Mouse (Mus musculus): ENCODE data around the gene Lpgat1. TPM values are rescaled to one million over a fixed set of nuclear protein-coding genes. Genes with fewer than 3 reads are reported as not detected.

Gene Lpgat1
- polyA plus RNA-seq, 1 experiment from 2014 or later: 25.7 TPM

DNA sequence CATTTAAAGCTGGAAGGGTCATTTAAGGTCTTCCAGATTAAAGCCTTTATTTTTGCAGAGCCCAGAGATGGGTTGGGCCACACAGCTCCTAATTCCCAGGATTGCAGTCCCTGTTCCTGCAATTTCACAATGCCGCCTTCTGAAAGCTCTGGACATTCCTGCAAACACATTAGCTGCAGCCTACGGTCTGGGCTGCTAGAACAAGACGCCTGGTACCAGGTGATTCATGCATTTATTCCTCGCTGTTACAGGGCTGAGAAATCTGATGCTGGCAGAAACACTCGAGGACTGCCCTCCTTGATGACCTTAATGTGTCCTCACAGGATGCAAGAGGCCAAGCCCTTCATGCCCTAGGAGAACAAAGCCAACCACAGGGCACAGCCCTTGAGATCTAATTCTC is 97.3 kb downstream of the Lpgat1 start:
- Histone ChIP-seq H3K9me3 (no peaks in the 10 kb centered on the region), H3K36me3 (no peaks in the 10 kb centered on the region), H3K27me3 (ENCODE audit: insufficient read depth, poor library complexity, severe bottlenecking) (no peaks in the 10 kb centered on the region), H3K4me3 (no peak overlapping the region), H3K4me1 (peaks cover 10% of the 10 kb centered on the region), H3K27ac (no peak overlapping the region)
- no peak for DNase-seq (ENCODE audit: low spot score)
- WGBS: 57% methylated on average over 5 of the region's 5 CpGs

DNA sequence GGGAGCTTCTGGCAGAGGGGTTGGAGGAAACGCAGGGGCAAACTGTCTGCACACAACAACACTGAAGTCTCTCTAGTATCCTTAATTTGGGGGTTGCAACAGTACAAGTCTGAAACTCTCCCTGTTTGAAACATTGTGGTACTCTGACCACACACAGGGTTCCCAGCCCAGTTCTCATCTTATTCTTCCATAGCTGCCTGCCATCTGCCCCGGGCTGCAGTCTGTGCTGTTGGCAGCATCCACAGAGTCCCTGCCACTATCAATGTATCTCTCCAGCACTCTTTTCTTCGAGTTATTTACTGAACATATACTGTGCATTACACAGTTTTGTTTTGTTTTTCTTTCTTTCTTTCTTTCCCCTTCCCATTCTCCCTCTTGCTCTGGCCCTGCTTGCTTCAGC is 99.0 kb downstream of the Lpgat1 start:
- Histone ChIP-seq H3K36me3 (no peaks in the 10 kb centered on the region), H3K4me1 (peaks cover 14% of the 10 kb centered on the region), H3K9me3 (no peaks in the 10 kb centered on the region), H3K27ac (no peak overlapping the region), H3K27me3 (ENCODE audit: insufficient read depth, poor library complexity, severe bottlenecking) (no peaks in the 10 kb centered on the region), H3K4me3 (no peak overlapping the region)
- DNase-seq (ENCODE audit: low spot score): no peak
- WGBS: 75% methylated on average over 3 of the region's 3 CpGs

DNA sequence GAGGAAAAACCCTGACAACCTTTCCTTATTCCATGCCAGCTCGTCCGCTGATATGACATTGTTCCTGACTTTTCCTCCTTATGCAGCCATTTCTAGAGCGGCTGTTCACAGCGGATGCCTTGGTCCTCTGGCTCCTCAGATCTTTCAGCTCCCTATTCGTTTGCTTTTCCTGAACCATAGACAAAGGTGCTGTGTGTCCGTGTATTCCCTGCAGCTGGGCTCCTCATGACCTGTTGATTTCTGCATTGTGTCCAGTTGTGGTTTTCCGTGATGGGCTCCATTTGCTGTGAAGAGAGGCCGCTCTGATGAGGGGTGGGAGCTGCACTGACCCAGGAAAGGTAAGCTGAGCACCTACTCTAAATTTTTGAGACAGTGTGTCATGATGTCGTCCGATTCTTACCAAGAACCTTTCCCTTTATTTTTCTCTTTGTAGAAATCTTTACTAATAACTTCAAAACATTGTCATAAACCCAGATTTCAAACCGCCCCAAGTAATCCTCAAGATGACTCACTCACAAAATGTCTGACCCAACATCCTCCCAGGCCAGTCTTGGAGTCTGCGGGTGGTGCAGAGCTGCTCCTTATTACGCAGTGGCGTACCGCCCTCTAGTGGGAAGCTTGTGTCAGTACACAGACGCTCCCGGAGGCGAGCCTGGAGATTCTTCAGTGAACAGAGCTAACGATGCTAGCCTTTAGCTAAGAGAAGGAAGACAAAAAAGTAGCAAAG is 99.9 kb downstream of the Lpgat1 start:
- Histone ChIP-seq H3K27me3 (ENCODE audit: insufficient read depth, poor library complexity, severe bottlenecking) (no peaks in the 10 kb centered on the region), H3K4me1 (peaks cover 22% of the 10 kb centered on the region), H3K4me3 (no peak overlapping the region), H3K9me3 (no peaks in the 10 kb centered on the region), H3K36me3 (no peaks in the 10 kb centered on the region), H3K27ac (peak overlapping the region; percentile 49; the same call in 1 of the 2 replicates)
- WGBS: 36% methylated on average over 19 of the region's 19 CpGs
- peak; percentile 93 for DNase-seq (ENCODE audit: low spot score)

- H3K27me3 ChIP-seq (ENCODE audit: insufficient read depth, poor library complexity, severe bottlenecking): no peaks in the 10 kb centered on the region
- peaks cover 3% of the 10 kb centered on the region; the same call in 1 of the 2 replicates for H3K36me3 ChIP-seq
- H3K27ac ChIP-seq: no peak overlapping the region
- H3K4me1 ChIP-seq: peaks cover 22% of the 10 kb centered on the region
- H3K9me3 ChIP-seq: no peaks in the 10 kb centered on the region
- 41% methylated on average over 6 of the region's 6 CpGs for WGBS
- DNase-seq (ENCODE audit: low spot score): no peak
- H3K4me3 ChIP-seq: no peak overlapping the region
Observed at GRCm38 (mm10) chr1:191818145-191818631, 100.6 kb downstream of the Lpgat1 start.

DNA sequence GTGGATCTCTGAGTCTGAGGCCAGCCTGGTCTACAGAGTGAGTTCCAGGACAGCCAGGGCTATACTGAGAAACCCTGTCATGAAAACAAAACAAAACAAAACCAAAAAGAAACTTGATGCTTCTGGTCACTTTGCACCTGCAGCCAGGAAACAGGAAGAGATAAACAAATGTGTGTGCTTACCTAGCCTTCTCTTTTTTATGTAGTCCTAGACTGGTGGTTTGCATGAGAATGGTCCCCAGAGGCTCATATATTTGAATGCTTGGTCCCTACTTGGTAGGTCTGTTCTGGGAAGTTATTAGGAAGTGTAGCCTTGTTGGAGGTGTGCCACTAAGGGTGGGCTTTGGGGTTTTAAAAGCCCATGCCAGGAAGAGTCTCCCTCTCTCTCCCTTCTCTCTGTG is 101.4 kb downstream of the Lpgat1 start:
- Histone ChIP-seq H3K27me3 (ENCODE audit: insufficient read depth, poor library complexity, severe bottlenecking) (no peaks in the 10 kb centered on the region), H3K27ac (no peak overlapping the region), H3K4me3 (no peak overlapping the region), H3K4me1 (peaks cover 22% of the 10 kb centered on the region), H3K9me3 (no peaks in the 10 kb centered on the region), H3K36me3 (peaks cover 11% of the 10 kb centered on the region)
- DNase-seq (ENCODE audit: low spot score): no peak

DNA sequence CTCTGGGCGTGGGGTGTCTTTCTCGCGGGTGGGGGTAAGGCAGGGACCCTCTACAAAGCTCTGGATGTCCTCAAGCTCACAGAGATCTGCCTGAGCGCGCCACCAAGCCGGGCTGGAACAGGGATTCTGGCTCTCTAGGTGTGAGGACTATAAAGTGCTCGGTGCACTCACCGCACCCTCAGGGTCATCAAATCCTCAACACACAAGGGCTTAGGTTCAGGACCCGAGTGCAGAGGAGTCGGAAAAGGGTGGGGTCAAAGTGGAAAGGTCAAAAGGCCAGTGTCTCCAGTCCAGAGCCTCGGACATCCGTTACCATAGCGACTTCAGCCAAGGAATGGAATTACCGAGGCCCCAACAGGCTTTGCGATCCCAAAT is 103.3 kb downstream of the Lpgat1 start:
- H3K27me3 ChIP-seq (ENCODE audit: insufficient read depth, poor library complexity, severe bottlenecking): no peaks in the 10 kb centered on the region
- 4% methylated on average over 15 of the region's 15 CpGs for WGBS
- peaks cover 30% of the 10 kb centered on the region for H3K36me3 ChIP-seq
- peaks cover 15% of the 10 kb centered on the region for H3K4me1 ChIP-seq
- H3K27ac ChIP-seq: peak overlapping the region; percentile 95
- no peaks in the 10 kb centered on the region for H3K9me3 ChIP-seq
- DNase-seq (ENCODE audit: low spot score): no peak
- H3K4me3 ChIP-seq: peak overlapping the region; percentile 94

DNA sequence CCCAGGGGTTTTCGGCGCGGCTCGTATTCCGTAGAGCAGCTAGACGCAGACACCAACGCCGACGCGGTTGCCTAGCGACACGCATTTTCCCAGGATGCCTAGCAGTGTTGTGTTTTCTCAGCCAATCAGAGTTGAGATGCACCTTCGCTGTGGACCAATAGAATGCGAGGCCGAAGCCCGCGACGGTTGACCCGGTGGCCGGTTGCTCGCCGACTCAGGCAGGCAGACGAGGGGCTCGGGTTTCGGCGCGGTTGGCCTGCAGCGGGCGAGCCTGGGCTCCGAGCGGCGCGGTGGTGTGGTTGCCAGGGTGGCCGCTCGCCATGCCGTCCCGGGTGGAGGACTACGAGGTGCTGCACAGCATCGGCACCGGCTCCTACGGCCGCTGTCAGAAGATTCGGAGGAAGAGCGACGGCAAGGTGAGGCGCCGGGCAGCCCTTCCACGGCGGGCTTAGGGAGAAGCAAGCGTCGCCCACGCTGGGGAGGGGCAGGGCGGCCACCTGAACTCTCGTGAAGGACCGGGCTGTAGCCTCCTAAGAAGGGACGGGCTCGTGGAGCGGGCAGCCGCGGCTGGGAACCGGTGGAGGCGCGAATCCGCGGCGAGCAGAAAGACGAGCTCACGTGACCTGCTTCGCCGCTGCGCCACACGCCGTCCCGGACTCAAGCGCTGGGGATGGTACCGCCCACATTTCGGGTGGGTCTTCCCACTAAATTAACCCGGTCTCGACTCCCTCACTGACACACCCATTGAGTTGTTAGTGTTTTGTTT is 103.9 kb downstream of the Lpgat1 start, which contains the start of gene Nek2:
TSS of gene Nek2 (plus strand) at position 119 of the 766 bp plus-strand sequence.
- Histone ChIP-seq H3K36me3 (peaks cover 35% of the 10 kb centered on the region), H3K4me3 (peak within 1 kb of the TSS; percentile 94), H3K27ac (peak within 1 kb of the TSS; percentile 95), H3K4me1 (peaks cover 15% of the 10 kb centered on the region), H3K9me3 (no peaks in the 10 kb centered on the region), H3K27me3 (ENCODE audit: insufficient read depth, poor library complexity, severe bottlenecking) (no peaks in the 10 kb centered on the region)
- under 1% methylated on average over 79 of the region's 79 CpGs for WGBS
- peak; percentile 99 for DNase-seq (ENCODE audit: low spot score)

GRCm38 (mm10) chr1:191829124-191829523 is 111.5 kb downstream of the Lpgat1 start:
- H3K4me3 ChIP-seq: no peak overlapping the region
- H3K36me3 ChIP-seq: peaks cover 86% of the 10 kb centered on the region
- no peak for DNase-seq (ENCODE audit: low spot score)
- WGBS: 90% methylated on average over 3 of the region's 3 CpGs
- no peaks in the 10 kb centered on the region for H3K4me1 ChIP-seq
- no peaks in the 10 kb centered on the region for H3K27me3 ChIP-seq (ENCODE audit: insufficient read depth, poor library complexity, severe bottlenecking)
- no peak overlapping the region for H3K27ac ChIP-seq
- H3K9me3 ChIP-seq: no peaks in the 10 kb centered on the region

- peaks cover 45% of the 10 kb centered on the region for H3K36me3 ChIP-seq
- H3K27me3 ChIP-seq (ENCODE audit: insufficient read depth, poor library complexity, severe bottlenecking): no peaks in the 10 kb centered on the region
- 95% methylated on average over 6 of the region's 6 CpGs for WGBS
- no peak overlapping the region for H3K4me3 ChIP-seq
- H3K27ac ChIP-seq: no peak overlapping the region
- peaks cover 7% of the 10 kb centered on the region for H3K4me1 ChIP-seq
- H3K9me3 ChIP-seq: no peaks in the 10 kb centered on the region
- no peak for DNase-seq (ENCODE audit: low spot score)
Observed at GRCm38 (mm10) chr1:191833396-191833795, 115.8 kb downstream of the Lpgat1 start.

Other genes starting within 250 kb of the Lpgat1 start
- 45.5 and 53.6 TPM in 2 replicates for gene Dtl, start 142.3 kb upstream of the Lpgat1 start, polyA plus RNA-seq (2016; fragmentation: Nextera tagmentation; extraction: Ambion mirVana)
- gene Ints7, start 142.2 kb upstream of the Lpgat1 start, polyA plus RNA-seq (2016; fragmentation: Nextera tagmentation; extraction: Ambion mirVana): 52.9 and 58.7 TPM in 2 replicates
- gene Nek2, start 103.6 kb downstream of the Lpgat1 start, polyA plus RNA-seq (2016; fragmentation: Nextera tagmentation; extraction: Ambion mirVana): 41.4 and 43.0 TPM in 2 replicates
- 1.8 and 2.5 TPM in 2 replicates for gene Slc30a1, start 188.9 kb downstream of the Lpgat1 start, polyA plus RNA-seq (2016; fragmentation: Nextera tagmentation; extraction: Ambion mirVana)